Mouse (Mus musculus) bone marrow, adult 2 months (tissue): ENCODE results near the gene Rbm8a. TPM values are rescaled to one million over a fixed set of nuclear protein-coding genes. Genes with fewer than 3 reads are reported as not detected.

Experiments used
- H3K27ac ChIP-seq: fragments of 200-500 bp; 2 replicates; pipeline ENCODE4 v1.5.1; 2012; ENCODE audit warnings: low read depth, mild to moderate bottlenecking, control low read depth, inconsistent platforms, low read length; ENCODE audit not compliant: control insufficient read depth, poor library complexity, insufficient read depth
- H3K4me1 ChIP-seq: fragments of 200-500 bp; 2 replicates; pipeline ENCODE4 v1.6.1; 2011; ENCODE audit warnings: low read length; ENCODE audit not compliant: control insufficient read depth, insufficient read depth
- H3K4me3 ChIP-seq: fragments of 200-500 bp; replicated peaks from 2 replicates; pipeline ENCODE3; 2011; ENCODE audit warnings: mild to moderate bottlenecking, low read depth, low read length, control low read depth; ENCODE audit not compliant: control insufficient read depth
- CTCF ChIP-seq: fragments of 200-500 bp; IDR thresholded peaks from 2 replicates; pipeline ENCODE4 v1.5.1; 2011; ENCODE audit warnings: low read length, control low read depth; ENCODE audit not compliant: control insufficient read depth, insufficient read depth
- POLR2A ChIP-seq: fragments of 200-500 bp; IDR thresholded peaks from 2 replicates; pipeline ENCODE4 v1.6.1; 2011; ENCODE audit warnings: low read depth, mild to moderate bottlenecking, control low read depth, low read length, borderline replicate concordance; ENCODE audit not compliant: control insufficient read depth
- WGBS: fragments of 180-500 bp; shearing (Covaris S2); methylation state at CpG from one replicate; pipeline ENCODE4 v1.1.7; 2018; 5-methylcytosine and 5-hydroxymethylcytosine counted together
- polyA plus RNA-seq: library from polyadenylated mRNA; stranded (reverse); fragments of >200 nt; gene quantifications from 2 replicates; pipeline ENCODE4 v1.2.4, GENCODE M21; 2011; ENCODE audit warnings: low replicate concordance; ENCODE audit not compliant: missing spikeins, insufficient read depth, insufficient read length

Gene Rbm8a
- polyA plus RNA-seq, 1 experiment = 168 TPM

DNA sequence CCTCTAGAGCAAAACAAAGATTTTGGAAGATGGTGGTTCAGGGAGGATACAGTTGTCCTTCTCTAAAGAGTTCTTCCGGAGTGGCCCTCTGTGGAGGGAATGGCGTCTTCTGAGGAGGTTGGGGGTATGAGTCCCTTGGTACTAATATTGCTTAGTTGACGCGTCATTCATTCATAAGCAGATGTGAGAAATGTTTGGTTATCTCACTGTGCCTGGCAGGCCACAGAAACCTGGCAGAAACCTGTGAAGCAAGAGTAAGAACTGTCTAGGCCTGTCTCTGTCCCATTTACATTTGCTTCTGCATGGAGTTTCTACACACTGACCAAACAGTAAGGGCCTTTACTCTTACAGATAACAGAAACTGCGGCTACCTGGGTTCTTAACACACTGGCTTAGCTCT is 41.8 kb downstream of the Rbm8a start:
- no peak for TF ChIP-seq CTCF
- no peak for TF ChIP-seq POLR2A
- H3K4me3 ChIP-seq = no peak overlapping the region
- no peaks in the 10 kb centered on the region for H3K4me1 ChIP-seq
- WGBS = 93% methylated on average over 5 of the region's 5 CpGs
- no peak overlapping the region for H3K27ac ChIP-seq

DNA sequence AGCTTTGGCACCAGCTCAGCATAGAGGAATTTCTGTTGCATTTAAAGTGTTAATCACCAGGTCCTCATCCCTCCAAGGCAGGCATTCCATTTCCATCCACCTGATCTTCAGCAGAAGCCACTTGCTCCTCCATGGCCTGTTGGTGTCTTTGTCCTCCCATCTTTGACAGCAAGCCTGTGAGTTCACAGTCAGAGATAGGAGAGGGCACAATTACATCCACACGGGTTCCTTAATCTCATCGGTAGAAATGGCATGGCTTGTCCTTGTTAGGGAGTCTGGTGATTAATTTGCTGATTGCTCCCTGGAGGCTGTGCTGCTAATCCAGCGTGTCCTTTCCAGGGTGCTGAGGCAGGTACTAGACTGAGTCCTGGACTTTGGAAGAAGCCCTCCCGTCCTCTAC is 43.8 kb downstream of the Rbm8a start:
- Histone ChIP-seq H3K27ac (no peak overlapping the region), H3K4me3 (no peak overlapping the region), H3K4me1 (no peaks in the 10 kb centered on the region)
- 82% methylated on average over 4 of the region's 4 CpGs for WGBS
- no peak for TF ChIP-seq CTCF
- no peak for TF ChIP-seq POLR2A

DNA sequence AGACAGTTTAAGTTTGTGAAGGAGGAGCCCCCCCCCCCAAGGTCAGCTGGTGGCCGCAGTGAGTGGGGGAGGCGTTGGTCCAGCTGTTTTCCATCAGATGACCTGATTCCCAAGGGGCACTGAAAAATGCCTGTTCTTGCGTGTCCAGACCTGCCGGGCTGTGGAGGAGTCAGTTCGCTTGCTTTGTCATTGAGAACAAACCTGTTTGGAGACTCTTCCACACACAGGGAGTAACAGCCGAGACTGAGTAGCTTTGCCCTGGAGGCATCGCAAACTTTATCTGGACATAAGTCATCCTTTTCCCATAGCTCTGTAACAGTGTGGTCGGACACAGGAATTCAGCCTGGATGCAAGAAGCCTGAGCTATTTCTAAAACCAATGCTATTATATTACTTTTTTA is 44.7 kb downstream of the Rbm8a start:
- WGBS = 74% methylated on average over 8 of the region's 8 CpGs

DNA sequence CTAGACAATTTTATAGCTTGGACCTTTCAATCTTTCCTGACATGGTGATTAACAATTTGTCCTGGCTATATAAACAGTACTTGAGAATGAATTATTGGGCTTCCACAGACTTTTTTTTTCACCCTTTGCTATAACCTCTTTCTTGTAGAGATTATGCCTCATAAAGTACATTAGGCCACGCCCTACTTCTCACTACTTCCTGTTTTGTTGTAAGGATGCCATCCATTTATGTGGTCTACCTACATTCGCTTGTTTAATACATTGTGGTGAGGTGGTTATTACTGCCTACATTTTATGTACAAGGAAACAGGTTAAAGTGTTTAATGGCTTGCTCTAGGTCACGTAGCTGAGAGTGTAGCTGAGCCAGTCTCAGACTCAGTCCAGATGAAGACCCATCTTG is 45.4 kb downstream of the Rbm8a start:
- Histone ChIP-seq H3K4me3 (no peak overlapping the region), H3K4me1 (no peaks in the 10 kb centered on the region), H3K27ac (no peak overlapping the region)
- WGBS = 41% methylated on average over 3 of the region's 3 CpGs
- TF ChIP-seq POLR2A = no peak
- no peak for TF ChIP-seq CTCF

More for the DNA sequence above, 44.7 kb downstream of the Rbm8a start:
- no peak overlapping the region for H3K27ac ChIP-seq
- no peak for TF ChIP-seq POLR2A
- TF ChIP-seq CTCF = no peak
- no peak overlapping the region for H3K4me3 ChIP-seq
- H3K4me1 ChIP-seq = no peaks in the 10 kb centered on the region

DNA sequence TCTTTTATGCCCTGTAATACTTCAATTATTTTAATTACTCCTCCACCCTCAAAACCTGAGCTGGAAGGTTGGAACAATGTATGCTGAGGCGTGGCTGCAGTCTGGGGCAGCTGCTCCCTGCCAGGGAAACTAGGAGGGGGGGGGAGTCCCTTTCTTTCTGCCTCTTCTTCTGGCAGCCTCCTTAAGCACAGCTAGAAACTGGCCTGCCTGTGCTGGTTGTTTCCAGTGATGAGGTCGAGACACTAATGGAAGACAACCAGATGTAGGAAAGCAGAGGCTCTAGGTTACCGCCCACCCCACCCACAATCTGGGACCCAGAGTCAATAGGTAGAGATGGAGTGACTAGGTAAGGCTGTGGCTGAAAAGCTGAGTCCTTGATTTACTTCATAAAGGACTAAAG is 46.0 kb downstream of the Rbm8a start:
- TF ChIP-seq CTCF (no peak), POLR2A (no peak)
- 82% methylated on average over 3 of the region's 3 CpGs for WGBS
- H3K4me3 ChIP-seq = no peak overlapping the region
- no peak overlapping the region for H3K27ac ChIP-seq
- no peaks in the 10 kb centered on the region for H3K4me1 ChIP-seq

DNA sequence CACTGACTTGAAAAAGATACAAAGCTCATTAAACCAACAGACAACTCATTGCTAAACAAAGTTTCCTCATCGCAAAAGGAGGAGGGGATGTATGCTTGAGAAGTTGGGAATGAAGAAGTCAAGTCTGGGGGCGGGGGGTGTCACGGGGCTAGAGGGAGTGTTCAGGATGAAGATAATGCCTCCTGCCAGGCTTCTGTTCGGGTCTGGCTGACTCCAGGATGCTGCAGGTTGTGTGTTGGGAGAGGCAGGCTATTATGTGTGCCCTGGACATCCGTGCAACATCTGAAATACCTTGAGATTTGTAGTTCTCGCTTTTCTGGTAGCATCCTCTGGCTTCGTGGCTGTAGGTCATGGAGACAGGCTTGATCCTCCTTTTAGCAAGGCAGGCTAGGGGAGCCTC is 48.7 kb downstream of the Rbm8a start:
- Histone ChIP-seq H3K27ac (no peak overlapping the region), H3K4me3 (no peak overlapping the region), H3K4me1 (no peaks in the 10 kb centered on the region)
- WGBS = 75% methylated on average over 7 of the region's 7 CpGs
- TF ChIP-seq POLR2A (no peak), CTCF (no peak)

DNA sequence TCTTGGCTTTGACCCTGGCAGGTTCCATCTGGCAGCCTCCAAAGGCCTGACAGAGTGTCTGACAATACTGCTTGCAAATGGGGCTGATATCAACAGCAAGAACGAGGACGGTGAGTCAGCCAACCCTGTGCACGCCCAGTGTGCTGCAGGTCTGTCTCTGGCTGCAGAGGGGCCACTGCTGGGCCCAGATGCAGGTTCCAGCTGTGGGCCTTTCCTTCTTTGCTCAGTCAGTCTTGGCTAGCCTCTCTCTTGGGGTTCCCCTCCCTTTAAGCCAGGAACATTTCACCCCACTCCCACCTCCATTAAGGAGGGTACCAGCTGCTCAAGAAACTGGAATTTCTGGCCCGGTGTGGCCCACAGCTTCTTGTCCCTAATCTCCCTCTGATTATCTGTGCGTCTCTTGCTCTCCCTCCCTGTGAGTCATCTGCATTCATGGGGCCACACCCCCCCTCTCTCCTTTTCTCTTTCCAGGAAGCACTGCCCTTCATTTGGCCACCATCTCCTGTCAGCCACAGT is 49.5 kb downstream of the Rbm8a start:
- Histone ChIP-seq H3K4me3 (no peak overlapping the region), H3K27ac (no peak overlapping the region), H3K4me1 (no peaks in the 10 kb centered on the region)
- TF ChIP-seq POLR2A = no peak
- TF ChIP-seq CTCF = no peak
- WGBS = 54% methylated on average over 5 of the region's 5 CpGs

DNA sequence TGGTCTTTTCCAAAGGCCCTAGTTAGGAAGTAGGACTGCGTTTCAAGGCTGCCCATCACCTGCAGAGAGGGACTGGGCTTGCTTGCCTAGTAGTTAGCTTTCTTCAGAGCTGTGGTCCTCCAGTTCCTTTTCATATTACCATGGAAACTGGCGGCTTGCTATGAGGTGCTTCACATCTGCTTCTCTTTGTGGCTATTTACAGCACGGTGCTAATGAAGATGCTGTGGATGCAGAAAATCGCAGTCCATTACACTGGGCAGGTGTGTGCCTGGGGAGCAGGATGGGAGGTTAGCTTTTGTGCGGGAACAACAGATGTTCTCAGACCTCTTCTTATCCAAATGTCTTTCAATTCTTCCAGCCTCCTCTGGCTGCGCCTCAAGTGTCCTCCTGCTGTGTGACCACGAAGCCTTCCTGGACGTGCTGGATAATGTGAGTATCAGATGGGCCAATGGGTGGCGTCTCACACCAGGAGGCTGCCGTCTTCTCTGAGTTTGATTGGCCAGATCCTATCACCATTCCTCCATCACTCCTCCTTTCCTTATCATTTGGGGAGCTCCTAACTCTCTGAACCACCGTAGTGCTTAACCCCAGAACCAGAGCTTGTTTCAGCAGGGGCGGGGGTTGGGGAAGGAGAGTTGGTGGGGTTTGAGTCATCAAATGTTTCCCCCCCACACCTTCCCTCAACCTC is 50.7 kb downstream of the Rbm8a start:
- TF ChIP-seq POLR2A (no peak), CTCF (no peak)
- H3K27ac ChIP-seq = no peak overlapping the region
- H3K4me3 ChIP-seq = no peak overlapping the region
- WGBS = 47% methylated on average over 12 of the region's 12 CpGs
- no peaks in the 10 kb centered on the region for H3K4me1 ChIP-seq

Other genes starting within 250 kb of the Rbm8a start
- gene BC107364, start 177.6 kb upstream of the Rbm8a start, polyA plus RNA-seq = not detected in 2 replicates
- gene Hfe2, start 104.8 kb upstream of the Rbm8a start, polyA plus RNA-seq = 0.75 TPM in 1 of 2 replicates, not detected in the other
- 104 and 163 TPM in 2 replicates for gene Txnip, start 72.0 kb upstream of the Rbm8a start, polyA plus RNA-seq
- not detected in 2 replicates for gene Gm16253, start 52.9 kb upstream of the Rbm8a start, polyA plus RNA-seq
- 61.0 and 72.3 TPM in 2 replicates for gene Polr3gl, start 35.8 kb upstream of the Rbm8a start, polyA plus RNA-seq
- gene Ankrd34a, start 33.3 kb upstream of the Rbm8a start, polyA plus RNA-seq = not detected in 2 replicates
- gene Lix1l, start 28.8 kb upstream of the Rbm8a start, polyA plus RNA-seq = 3.3 and 5.7 TPM in 2 replicates
- 11.4 and 14.9 TPM in 2 replicates for gene Pex11b, start 5.4 kb downstream of the Rbm8a start, polyA plus RNA-seq
- not detected in 2 replicates for gene Gm42957, start 5.5 kb downstream of the Rbm8a start, polyA plus RNA-seq
- 1.00 and 1.6 TPM in 2 replicates for gene Itga10, start 15.7 kb downstream of the Rbm8a start, polyA plus RNA-seq
- 5.4 and 15.5 TPM in 2 replicates for gene Ankrd35, start 40.2 kb downstream of the Rbm8a start, polyA plus RNA-seq
- gene Pias3, start 66.5 kb downstream of the Rbm8a start, polyA plus RNA-seq = 22.0 and 34.9 TPM in 2 replicates
- gene Nudt17, start 78.6 kb downstream of the Rbm8a start, polyA plus RNA-seq = 1.4 TPM in 1 of 2 replicates, not detected in the other
- gene Polr3c, start 97.7 kb downstream of the Rbm8a start, polyA plus RNA-seq = 19.6 and 26.5 TPM in 2 replicates
- 12.2 and 17.2 TPM in 2 replicates for gene Rnf115, start 97.7 kb downstream of the Rbm8a start, polyA plus RNA-seq
- gene Pdzk1, start 199.4 kb downstream of the Rbm8a start, polyA plus RNA-seq = 8.2 and 8.6 TPM in 2 replicates
- 0.88 TPM in 1 of 2 replicates, not detected in the other for gene Cd160, start 199.4 kb downstream of the Rbm8a start, polyA plus RNA-seq